Mouse (Mus musculus): Measurements from ENCODE around the gene Mov10. TPM values are rescaled to one million over a fixed set of nuclear protein-coding genes. Genes with fewer than 3 reads are reported as not detected.
"Not testable (repeated sequence)": the region's sequence is repeated elsewhere in the genome, so short reads cannot be mapped to it uniquely, and the experiment has no call there.

The Mov10 gene
- polyA plus RNA-seq (2012; rRNA removed), result 12.7 and 13.5 TPM in 2 replicates

GRCm38 (mm10) chr3:104817991-104818748 lies at the start of gene Mov10:
Mov10 (minus strand) TSS chr3:104818563.
- peak; percentile 74 for DNase-seq
- peaks cover 9% of the 10 kb centered on the region for H3K4me1 ChIP-seq (ENCODE audit: control insufficient read depth, insufficient read depth, low read length)
- TF ChIP-seq CTCF (IDR thresholded peaks at IDR 0.05; ENCODE audit: insufficient read depth, low read length) (no peak), POLR2A (IDR thresholded peaks at IDR 0.05; ENCODE audit: borderline replicate concordance, extremely low read depth, low read depth, low read length) (no peak)
- under 1% methylated on average over 40 of the region's 40 CpGs for WGBS
- H3K4me3 ChIP-seq (replicated peaks; ENCODE audit: extremely low read depth, low read depth, low read length), result peak within 1 kb of the TSS; percentile 97

- peaks cover 14% of the 10 kb centered on the region for H3K4me1 ChIP-seq (ENCODE audit: control insufficient read depth, insufficient read depth, low read length)
- DNase-seq; H3K4me3 ChIP-seq (replicated peaks; ENCODE audit: extremely low read depth, low read depth, low read length): not testable (repeated sequence)
These were observed 48.3 kb upstream of the Mov10 start for GRCm38 (mm10) chr3:104866674-104867073.

GRCm38 (mm10) chr3:104865341-104865788 lies 47.0 kb upstream of the Mov10 start:
- peaks cover 15% of the 10 kb centered on the region for H3K4me1 ChIP-seq (ENCODE audit: control insufficient read depth, insufficient read depth, low read length)
- WGBS, result under 1% methylated on average over 12 of the region's 12 CpGs
- peak overlapping the region; percentile 95 for H3K4me3 ChIP-seq (replicated peaks; ENCODE audit: extremely low read depth, low read depth, low read length)
- DNase-seq, result no peak
- TF ChIP-seq CTCF (IDR thresholded peaks at IDR 0.05; ENCODE audit: insufficient read depth, low read length), result no peak

- TF ChIP-seq CTCF (IDR thresholded peaks at IDR 0.05; ENCODE audit: insufficient read depth, low read length) (no peak), POLR2A (IDR thresholded peaks at IDR 0.05; ENCODE audit: borderline replicate concordance, extremely low read depth, low read depth, low read length) (peak; percentile 74)
- H3K4me3 ChIP-seq (replicated peaks; ENCODE audit: extremely low read depth, low read depth, low read length), result peak overlapping the region; percentile 95
- peaks cover 15% of the 10 kb centered on the region for H3K4me1 ChIP-seq (ENCODE audit: control insufficient read depth, insufficient read depth, low read length)
- DNase-seq, result peak; percentile 91
- 0% methylated on average over 48 of the region's 48 CpGs for WGBS
These were observed 46.4 kb upstream of the Mov10 start for GRCm38 (mm10) chr3:104864651-104865340.

GRCm38 (mm10) chr3:104863786-104864650 lies 45.7 kb upstream of the Mov10 start, which contains the start of the genes St7l and Capza1:
St7l (plus strand) TSS chr3:104864005.
Capza1 (minus strand) TSS chr3:104864505.
- peak; percentile 93 for TF ChIP-seq POLR2A (IDR thresholded peaks at IDR 0.05; ENCODE audit: borderline replicate concordance, extremely low read depth, low read depth, low read length)
- TF ChIP-seq CTCF (IDR thresholded peaks at IDR 0.05; ENCODE audit: insufficient read depth, low read length), result no peak
- H3K4me3 ChIP-seq (replicated peaks; ENCODE audit: extremely low read depth, low read depth, low read length), result peak within 1 kb of the TSS; percentile 95
- H3K4me1 ChIP-seq (ENCODE audit: control insufficient read depth, insufficient read depth, low read length), result peaks cover 15% of the 10 kb centered on the region
- under 1% methylated on average over 43 of the region's 43 CpGs for WGBS
- peak; percentile 86 for DNase-seq

DNA sequence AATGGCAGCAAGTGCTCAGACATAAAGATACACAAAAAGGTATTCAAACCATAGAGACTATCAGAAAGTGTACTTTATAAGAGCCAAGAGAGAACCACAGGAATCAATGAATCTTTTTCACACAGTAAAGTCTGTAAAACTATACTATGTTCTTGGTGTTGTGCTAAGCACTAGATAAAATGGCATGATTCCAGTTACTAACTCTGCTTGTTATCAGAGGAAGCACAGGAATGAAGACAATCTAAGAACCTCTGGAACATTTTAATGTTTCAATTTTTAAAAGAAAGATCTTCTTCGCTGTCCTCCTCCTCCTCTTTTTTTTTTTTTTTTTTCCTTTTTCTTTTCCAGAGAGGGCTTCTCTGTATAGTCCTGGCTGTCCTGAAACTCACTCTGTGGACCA lies 40.2 kb upstream of the Mov10 start:
- WGBS, result 86% methylated on average over 1 of the region's 1 CpGs
- H3K4me3 ChIP-seq (replicated peaks; ENCODE audit: extremely low read depth, low read depth, low read length), result no peak overlapping the region
- TF ChIP-seq POLR2A (IDR thresholded peaks at IDR 0.05; ENCODE audit: borderline replicate concordance, extremely low read depth, low read depth, low read length) (no peak), CTCF (IDR thresholded peaks at IDR 0.05; ENCODE audit: insufficient read depth, low read length) (no peak)
- peaks cover 15% of the 10 kb centered on the region for H3K4me1 ChIP-seq (ENCODE audit: control insufficient read depth, insufficient read depth, low read length)
- no peak for DNase-seq

DNA sequence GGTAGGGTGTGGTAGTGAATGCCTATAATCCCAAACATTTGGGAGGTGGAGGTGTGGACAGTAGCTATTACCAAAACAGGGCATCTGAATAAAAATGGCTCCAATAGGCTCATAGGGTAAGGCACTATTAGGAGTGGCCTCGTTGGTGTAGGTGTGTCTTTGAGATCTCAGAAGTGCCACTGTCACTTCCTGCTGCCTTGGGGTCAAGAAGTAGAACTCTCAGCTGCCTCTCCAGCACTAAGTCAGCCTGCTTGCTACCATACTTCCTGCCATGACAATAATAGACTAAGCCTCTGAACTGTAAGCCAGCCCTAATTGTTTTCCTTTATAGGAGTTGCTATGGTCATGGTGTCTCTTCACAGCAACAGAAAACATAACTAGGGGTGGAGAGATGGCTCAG lies 37.7 kb upstream of the Mov10 start:
- H3K4me3 ChIP-seq (replicated peaks; ENCODE audit: extremely low read depth, low read depth, low read length), result no peak overlapping the region
- WGBS, result 38% methylated on average over 1 of the region's 1 CpGs
- DNase-seq, result no peak
- TF ChIP-seq POLR2A (IDR thresholded peaks at IDR 0.05; ENCODE audit: borderline replicate concordance, extremely low read depth, low read depth, low read length) (no peak), CTCF (IDR thresholded peaks at IDR 0.05; ENCODE audit: insufficient read depth, low read length) (no peak)
- peaks cover 7% of the 10 kb centered on the region for H3K4me1 ChIP-seq (ENCODE audit: control insufficient read depth, insufficient read depth, low read length)

- Histone ChIP-seq H3K4me3 (replicated peaks; ENCODE audit: extremely low read depth, low read depth, low read length) (no peak overlapping the region), H3K4me1 (ENCODE audit: control insufficient read depth, insufficient read depth, low read length) (peaks cover 7% of the 10 kb centered on the region)
- no peak for DNase-seq
- TF ChIP-seq CTCF (IDR thresholded peaks at IDR 0.05; ENCODE audit: insufficient read depth, low read length), result no peak
- no peak for TF ChIP-seq POLR2A (IDR thresholded peaks at IDR 0.05; ENCODE audit: borderline replicate concordance, extremely low read depth, low read depth, low read length)
These were observed 36.5 kb upstream of the Mov10 start for GRCm38 (mm10) chr3:104854866-104855265.

DNA sequence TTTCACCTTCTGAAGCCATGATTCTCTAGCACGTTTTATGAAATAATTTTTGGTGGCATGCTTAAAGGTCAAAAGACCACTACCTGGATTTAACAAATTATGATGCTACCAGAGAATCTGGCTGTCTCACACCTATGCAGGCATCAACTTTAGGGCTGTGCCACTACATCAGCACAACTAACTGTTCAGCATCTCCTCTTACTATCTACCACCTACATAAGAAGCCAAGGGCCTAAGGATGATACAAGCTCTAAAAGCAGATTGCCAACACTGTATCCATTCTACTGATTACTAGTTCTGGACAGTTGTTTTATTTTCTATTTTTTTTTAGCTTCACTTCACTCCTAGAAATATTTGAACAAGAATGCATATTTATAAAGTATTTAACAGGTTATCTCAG lies 36.1 kb upstream of the Mov10 start:
- DNase-seq, result no peak
- TF ChIP-seq POLR2A (IDR thresholded peaks at IDR 0.05; ENCODE audit: borderline replicate concordance, extremely low read depth, low read depth, low read length) (no peak), CTCF (IDR thresholded peaks at IDR 0.05; ENCODE audit: insufficient read depth, low read length) (no peak)
- H3K4me3 ChIP-seq (replicated peaks; ENCODE audit: extremely low read depth, low read depth, low read length), result no peak overlapping the region
- 86% methylated on average over 1 of the region's 1 CpGs for whole genome bisulfite sequencing
- peaks cover 7% of the 10 kb centered on the region for H3K4me1 ChIP-seq (ENCODE audit: control insufficient read depth, insufficient read depth, low read length)
